Mouse (Mus musculus) erythroblast, embryonic 14.5 days (primary cell): ENCODE measurements around the gene Brinp2.

ENCODE experiments used
- GATA1 ChIP-seq: IDR thresholded peaks from 2 replicates; pipeline ENCODE4 v1.6.1; 2012; ENCODE audit warnings: low read length, inconsistent platforms, mixed read lengths
- TAL1 ChIP-seq: IDR thresholded peaks from 3 replicates; pipeline ENCODE4 v1.6.1; 2012; ENCODE audit warnings: low read length, inconsistent platforms, mixed read lengths

DNA sequence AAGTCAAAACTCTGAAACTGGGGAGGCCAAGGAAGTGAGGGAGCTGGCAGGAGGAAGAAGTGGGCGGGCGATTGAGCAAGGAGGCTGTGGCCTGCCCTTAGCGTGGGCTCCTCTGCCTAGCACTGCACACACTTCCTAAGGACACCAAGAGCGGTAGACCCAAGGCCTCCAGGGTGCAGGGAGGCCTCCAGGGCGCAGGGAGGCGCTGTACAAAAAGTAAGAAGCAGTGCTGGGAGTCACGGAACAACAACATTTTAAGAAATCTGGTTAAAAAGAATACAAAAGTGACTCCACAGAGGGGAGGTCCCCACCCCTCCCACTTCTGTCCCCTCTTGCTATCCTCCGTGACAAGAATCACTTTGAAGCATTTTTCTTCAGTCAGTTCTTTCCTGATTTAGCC, 110.6 kb downstream of the Brinp2 start:
- TF ChIP-seq GATA1: no peak
- no peak for TF ChIP-seq TAL1
